Mouse (Mus musculus) cerebellum, postnatal 10 days (tissue): Measurements from ENCODE around the gene Tsen54.
"Not testable (repeated sequence)": the region's sequence is repeated elsewhere in the genome, so short reads cannot be mapped to it uniquely, and the experiment has no call there.

Experiments
- DNase-seq, 2 experiments: peaks; one replicate each; pipeline ENCODE4 v3.0.0; 2021; ENCODE audit warnings: mixed read lengths in 2 of 2

Tsen54 gene

DNA sequence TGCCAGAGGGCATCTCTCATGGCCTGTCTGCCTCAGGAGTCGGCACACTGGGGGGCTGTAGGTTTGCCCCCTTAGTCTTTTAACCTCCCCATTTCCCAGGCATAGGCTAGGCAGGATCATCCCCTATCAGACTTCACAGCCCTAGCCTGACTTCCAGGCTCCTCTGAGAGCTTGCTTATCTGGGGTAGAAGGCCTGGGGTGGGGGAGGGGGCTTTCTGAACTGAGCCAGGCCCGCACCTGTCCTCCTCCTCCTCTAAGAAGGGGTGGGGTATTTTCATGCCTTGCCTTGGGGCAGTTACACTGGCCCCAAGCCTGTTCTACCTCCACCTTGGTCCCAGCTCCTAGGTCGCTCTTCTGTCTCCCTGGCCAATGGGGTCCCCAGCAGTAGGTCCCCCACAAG is 17.0 kb downstream of the Tsen54 start:
- DNase-seq: no peak

DNA sequence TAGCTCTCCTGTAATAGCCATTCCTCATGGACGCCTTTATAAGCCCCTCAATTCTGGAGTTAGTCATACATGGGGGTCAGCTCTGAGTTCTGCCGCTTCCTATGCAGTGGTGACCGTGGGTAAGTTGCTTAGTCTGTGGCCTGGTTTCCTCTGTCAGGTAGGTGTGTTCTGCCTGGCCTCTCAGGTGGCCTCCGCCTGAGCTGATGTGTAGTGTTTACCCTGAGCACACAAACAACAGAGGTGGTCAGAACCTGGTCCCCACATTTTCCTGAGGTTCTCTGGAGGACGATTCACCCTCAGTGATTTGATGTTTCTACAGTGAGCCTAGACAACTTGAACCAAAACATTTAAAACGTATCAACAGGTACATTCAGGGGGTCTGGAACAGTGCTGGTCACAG is 17.5 kb downstream of the Tsen54 start:
- no peak for DNase-seq

DNA sequence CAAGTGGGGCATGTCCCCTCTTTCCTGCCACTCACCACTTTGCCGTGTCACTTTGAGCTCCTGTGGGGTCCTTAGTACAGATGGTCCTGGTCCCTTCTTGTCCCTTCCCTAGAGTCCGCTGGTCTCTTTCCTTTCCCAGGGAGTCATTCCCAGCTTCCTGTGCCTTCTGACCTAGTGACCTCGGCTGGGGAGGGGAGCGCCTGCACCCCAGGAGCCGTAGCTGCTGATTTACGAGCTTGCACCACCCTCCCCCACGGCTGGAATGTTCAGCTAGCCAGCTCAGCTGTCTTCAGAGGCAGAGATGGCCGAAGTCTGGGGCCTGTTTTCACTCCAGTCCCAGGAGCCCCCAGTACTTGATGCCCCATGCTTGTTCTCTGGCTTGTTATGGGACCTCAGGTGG is 18.0 kb downstream of the Tsen54 start:
- DNase-seq: no peak

DNA sequence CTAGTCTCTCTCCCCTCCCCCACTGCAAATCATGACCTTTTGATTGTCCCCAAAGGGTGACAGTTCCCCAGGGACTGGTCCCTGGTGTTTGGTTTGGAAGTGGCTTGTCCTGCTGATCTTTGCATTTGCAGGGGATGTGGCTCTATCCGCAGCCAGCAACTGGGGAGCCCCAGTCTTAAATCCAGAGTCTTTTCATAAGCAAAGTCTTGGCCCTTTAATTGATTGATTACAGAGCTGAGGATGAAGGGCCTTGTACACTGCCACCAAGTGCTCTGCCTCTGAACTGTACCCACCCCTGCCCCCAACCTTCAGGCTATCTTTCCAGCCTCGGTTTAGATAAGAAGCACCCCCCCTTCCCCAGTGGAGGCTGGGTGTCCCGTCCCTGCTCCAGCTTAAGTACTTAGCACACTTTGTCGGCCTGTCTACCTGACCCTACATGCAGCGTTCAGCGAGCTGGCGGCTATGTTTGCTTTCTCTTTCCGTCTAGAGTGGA is 18.5 kb downstream of the Tsen54 start:
- no peak for DNase-seq

DNA sequence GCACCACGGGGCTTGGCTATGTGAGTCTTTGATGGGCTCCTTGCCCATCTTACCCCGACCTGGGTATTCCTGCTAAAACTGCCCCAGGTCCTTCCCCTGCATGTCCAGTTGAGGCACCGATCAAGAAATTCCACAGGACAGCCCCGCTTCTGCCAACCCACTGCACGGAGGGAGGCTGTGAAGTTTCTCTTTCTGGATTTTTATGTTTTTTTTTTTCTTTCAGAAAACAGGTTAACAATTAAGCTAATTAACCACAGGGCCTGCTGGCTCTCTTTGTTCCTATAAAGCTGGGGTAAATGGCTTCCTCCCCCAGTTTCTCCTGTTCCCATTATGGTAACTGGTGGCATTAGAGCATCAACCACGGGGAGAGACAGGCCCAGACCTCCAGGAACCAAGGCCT is 19.5 kb downstream of the Tsen54 start:
- DNase-seq: no peak

DNA sequence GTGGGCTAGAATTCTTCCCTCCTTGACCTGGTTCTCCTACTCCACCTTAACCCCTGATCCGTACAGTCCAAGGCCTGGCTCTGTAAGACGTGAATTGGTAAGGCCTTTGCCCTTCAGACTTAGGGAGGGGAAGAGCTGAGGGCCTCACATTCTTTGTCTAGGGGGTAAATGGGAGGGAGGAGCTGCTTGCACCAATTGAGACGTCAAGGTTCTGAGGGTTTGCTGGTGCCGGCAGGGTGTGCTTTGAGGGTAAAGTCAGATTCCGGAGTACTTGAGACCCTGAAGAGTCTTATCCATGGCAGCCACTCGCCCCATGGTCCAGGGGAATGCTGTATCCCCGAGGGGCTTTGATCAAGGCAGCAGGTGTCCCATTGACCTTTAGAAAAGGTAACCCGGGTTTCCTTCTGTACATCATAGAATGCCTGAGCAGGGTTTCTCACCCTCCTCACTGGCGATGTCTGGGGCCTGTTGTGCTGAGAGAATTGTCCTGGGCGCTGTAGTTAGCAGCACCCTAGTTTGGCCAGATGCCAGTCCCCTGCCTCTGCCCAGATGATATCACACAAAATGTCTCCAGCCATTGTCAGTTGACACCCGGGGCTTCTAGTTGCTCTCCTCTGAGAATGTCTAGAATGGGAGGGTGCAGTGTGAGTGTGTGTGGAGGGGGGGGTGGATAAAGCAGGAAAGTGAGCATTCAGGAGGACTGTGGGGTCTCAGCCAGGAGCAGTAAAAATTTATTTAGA is 22.3 kb downstream of the Tsen54 start:
- no peak for DNase-seq

DNA sequence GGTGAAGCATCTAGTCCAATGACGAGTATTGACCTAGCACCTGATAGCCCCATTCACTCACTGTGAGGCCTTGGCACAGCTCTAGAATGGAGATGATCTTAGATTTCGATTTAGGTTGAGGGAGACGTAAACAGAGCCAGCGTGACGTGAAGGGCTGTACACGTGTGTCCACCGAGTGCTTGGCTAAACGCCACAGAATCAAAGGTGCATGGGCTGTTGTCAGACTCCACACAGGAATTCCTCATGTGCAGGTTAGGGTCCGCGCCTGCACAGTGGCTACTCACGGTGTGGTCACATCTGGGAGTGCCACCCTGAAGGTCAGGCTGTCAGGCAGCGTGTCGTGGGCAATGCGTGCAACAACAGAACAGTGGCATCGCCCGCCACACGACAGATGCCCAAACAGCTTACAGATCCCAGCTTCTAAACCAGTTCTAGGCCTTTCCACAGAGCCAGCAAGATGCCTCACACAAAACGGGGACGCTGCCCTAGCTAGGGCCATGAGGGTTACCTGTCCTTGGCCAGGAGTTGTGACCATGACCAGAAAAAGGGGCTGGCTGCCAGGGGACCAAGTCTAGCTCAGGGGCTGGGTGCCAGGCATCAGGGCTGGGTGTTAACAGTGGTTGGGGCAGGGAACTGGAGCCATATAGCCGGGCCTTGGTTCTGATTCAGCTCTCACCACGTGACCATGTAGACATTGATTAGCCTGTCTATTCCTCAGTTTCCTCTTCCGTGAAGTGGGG is 23.3 kb downstream of the Tsen54 start:
- no peak for DNase-seq

DNA sequence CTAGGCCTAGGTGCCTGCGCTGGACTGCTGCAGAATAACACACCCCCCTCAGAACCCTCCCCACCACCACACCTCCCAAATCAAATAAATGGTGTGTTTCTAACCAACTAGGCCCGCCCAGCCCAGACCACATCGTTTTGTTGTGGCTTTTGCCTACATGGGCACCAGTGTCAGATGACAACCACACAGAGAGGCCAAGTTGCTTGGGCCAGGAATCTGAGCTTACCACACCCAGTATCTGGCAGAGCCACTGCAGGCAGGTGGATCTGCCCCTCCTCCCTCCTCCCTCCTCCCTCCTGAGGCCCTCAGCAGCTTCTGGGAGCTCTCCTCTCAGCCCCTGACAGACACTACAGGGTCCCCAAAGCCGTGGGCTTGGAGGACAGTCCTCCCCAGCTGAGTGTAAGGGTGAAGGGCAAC is 24.4 kb downstream of the Tsen54 start:
- no peak for DNase-seq

DNA sequence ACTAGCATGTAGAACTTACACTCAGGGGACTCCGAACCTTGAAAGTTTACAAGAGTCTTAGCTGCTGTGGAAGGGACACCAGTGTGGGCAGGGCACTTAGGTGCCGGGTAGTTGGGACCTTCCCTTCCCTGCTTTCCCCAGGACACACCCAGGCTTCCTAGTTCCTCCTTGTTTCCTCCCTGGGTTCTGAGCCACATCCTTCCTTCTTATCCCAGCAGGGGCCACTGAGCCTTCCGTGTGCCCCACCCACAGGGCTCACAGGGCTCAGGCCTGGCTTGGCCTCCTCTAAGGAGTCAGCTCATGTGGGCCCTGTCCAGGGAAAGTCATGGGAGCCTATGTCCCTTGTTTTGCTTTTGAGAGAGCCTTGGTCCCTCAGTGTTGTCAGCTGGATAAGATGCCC is 25.2 kb downstream of the Tsen54 start:
- DNase-seq: no peak

DNA sequence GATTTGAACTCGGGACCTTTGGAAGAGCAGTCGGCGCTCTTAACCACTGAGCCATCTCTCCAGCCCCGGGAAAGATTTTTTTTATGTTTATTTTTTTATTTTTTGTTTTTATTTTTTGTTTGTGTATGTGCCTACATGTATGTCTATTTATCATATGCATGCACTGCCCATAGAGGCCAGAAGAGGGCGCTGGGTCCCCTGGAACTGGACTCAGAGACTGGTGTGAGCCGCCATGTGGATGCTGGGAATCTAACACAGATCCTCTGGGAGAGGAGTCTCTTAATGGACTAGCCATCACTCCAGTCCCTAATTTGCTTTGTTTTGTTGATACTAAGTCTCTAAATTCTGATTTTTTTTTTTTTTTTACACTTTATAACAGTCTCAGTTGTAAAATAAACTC is 26.5 kb downstream of the Tsen54 start:
- DNase-seq: no peak

DNA sequence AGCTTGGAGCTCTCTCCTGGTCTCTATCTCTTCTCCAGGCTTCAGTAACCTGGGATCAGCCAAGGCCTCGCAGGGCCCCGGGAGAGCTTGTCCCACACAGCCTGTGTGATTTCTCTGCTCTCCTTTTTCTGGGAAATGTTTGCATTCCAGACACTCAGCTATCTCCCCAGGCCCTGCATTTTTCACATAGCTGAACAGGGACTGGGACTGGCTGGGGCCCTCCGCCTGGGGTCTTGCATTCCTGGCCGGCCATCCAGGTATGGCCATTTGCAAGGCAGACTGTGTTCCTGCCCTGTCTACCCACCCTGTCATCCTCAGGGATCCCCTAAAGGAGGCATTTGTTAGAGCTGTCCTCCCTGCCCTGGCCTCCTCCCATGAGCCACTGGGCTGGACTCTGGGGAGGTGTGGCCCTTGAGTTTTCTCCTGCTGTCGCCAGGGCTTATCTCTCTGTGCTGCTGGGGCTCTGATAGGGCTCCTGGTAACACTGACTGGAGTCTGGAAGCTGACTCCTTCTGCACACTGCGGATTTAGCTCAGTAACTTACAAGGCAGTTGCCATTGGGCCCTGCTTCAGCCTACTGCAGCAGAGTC is 27.5 kb downstream of the Tsen54 start:
- DNase-seq: no peak

DNA sequence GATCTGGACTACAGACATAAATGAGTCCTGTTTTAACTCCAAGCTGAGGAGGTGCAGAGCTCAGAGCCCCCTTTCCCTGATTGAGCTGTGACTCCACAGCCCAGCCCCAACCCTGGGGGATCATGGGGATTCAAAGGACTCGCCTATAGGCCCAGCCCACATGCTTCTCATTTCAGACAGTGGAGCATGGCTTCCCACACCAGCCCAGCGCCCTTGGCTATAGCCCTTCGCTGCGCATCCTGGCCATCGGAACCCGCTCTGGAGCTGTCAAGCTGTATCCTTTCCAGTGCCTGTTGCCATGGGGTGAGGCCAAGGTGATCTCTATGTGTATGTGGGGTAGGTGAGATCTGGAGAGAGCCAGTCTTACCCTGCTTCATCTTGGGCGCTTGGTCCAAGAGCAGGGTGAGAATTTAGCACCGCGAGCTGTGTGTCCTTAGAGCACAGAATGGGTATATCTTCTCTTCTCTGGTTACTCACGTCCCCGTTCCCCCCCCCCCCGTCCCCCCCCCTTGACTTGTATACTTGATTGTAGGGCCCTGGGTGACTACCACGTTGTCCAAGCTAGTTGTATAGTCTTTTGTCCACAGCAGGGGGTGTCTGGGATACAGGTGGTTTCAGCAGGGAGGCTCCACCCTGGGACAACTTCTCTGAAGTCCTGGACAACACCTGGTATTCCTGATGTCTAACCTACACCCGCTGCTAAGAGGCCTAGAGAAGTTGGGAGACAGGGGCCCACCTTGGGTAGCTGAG is 28.8 kb downstream of the Tsen54 start:
- DNase-seq: no peak

DNA sequence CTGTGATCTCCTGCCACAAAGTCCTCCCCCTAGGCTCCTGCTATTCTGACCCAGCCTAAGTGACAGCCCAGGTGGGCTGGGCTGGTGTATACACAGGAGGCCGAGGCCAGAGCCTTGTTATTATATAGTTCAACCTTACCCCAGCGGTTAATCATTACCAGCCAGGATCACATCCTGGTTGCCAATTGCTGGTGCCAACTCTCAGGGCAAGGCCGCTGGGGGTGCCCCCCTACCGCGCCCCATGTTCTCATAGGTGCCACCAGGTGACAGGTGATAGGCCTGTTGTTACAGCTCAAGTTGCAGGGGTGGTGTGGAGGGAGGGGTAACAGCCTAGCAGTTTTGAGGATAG is 29.3 kb downstream of the Tsen54 start:
- DNase-seq: no peak

DNA sequence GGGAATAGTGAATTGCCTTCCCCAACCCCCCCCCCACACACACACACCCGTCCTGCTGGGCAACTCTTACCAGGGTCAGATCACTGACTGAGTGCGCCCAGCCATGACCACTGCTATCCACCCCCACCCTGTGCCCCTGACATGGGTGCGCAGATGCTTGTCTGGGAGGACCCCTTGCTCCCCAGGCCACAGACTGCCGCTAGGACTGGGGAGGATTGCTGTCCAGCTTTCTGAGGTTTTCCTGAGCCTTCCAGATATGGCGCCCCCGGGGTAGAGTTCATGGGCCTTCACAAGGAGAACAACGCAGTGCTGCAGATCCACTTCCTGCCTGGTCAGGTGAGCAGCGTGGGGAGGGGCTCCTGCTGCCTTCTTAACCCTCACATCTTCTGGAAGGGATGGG is 29.7 kb downstream of the Tsen54 start:
- DNase-seq: no peak

DNA sequence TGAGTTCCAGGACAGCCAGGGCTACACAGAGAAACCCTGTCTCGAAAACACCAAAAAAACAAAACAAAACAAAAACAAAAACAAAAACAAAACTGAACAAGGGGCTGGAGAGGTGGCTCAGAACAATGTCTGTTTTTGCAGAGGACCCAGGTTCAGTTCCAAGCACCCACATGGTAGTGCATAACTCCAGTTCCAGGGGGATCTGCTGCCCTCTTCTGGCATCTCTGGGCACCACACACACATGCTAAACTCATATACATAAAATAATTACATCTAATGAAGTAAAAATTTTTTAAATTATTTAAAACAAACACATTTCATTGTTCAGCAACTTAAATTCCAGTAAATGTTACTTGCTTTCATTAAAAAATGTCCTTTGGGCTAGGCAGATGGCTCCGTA is 31.3 kb downstream of the Tsen54 start:
- DNase-seq: no peak

DNA sequence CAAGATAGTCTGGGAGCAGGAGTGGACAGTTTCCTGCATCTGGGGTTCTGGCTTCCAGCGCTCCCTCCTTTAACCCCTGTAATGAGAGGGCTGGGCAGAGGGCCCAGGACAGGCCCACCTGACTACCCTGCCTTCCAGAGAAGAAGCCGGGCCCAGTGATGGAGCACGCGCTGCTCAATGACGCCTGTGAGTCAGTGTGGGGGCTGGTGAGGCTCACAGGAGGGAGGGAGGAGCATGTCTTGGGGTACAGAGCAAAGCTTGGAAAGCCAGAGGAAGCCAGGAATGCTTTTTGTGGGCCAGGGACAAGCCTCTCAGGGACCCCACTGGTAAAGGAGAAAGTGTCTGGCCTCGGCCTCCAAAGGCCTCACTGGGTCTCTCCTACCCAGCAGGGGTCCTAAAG is 40.1 kb downstream of the Tsen54 start:
- no peak for DNase-seq

DNA sequence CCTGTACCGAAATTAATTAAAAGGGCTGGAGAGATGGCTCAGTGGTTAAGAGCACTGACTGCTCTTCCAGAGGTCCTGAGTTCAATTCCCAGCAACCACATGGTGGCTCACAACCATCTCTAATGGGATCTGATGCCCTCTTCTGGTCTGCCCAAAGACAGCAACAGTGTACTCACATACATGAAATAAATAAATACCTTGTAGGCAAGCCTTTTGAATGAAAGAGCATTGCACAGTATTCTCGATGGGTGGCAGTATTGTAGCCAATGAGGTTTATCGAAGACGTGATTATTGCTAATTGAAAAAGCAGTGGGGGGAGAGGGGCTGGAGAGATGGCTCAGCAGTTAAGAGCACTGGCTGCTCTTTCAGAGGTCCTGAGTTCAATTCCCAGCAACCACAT is 42.6 kb downstream of the Tsen54 start:
- DNase-seq: not testable (repeated sequence)

DNA sequence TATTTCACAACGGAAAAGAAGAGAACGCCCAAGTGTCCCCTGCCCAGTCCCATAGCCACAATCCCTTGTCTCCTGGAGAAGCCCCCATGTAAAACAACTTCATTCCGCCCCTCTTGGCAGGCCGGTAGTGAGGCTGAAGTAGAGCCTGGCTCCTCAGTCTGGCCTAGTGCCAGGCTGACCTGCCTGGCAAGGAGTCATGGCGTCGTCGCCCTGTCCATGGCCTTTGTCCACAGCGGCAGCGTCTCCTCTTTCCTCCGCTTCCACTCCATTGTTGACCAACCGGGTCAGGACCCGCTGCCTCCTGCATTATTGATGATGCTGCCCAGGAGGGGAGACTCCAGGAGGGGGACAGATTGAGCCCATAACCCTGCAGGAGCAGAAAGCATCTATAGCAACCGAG is 43.4 kb downstream of the Tsen54 start:
- peak; percentile 60 to 62 for DNase-seq

DNA sequence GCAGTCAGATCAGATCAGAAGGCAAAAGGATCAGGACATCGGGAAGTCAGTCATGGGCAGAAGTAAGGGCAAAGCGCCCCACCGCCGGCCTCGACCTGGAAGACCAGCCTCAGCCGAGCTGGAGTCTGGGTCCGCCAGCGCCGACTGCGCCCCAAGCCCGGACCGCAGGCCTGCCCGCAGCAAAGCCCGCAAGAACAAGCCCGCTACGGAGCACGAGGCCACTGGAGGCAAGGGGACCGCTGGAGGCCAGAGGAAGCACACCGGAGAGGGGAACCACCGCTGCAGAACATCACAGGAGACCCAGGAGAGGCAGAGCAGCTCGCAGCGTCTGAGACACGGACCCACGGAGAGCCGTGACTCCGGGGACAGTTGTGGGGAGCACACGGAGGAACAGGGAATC is 43.8 kb downstream of the Tsen54 start, which contains the start of gene Myo15b:
Gene Myo15b (plus strand): TSS at position 53 of the 400 bp plus-strand sequence.
- peak in 1 of 2 experiments; percentile 33 for DNase-seq

DNA sequence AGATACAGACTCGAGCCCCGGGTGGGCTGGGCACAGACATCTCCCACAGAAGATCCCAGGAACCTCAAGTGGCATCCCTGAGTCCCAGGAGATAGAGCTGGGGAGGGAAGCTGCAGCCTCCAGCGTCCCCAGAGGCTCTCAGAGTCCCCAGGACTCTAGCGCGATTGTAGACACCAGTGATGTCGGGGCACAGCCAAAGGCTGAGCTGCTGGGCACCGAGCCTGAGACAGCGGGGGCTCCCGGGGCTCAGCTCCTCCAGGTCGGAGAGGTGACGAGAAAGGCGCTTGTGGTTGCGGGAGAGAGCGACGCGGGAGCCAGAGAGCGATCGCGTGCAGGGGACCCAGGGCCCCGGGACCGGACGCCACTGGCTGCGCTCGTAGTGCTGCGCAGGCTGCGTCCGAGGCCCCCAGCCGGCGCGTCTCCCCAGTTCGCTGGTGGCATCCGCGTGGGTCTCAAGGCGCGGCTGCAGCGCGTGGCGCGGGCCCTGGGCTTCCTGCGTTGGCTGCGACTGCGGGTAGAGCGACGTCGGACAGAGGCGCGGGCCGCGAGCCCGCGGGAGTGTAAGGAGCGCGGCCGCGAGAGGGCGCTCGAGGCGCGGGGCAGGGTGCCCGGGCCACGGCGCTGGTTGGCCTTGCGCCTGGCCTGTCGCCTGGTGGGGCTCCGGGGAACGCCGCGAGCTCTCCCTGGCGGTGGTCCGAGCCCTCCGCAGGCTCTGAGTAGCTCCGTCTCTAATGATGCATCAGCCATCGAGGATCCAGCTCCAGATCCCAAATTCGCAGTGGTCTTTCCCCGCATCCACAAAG is 44.8 kb downstream of the Tsen54 start:
- DNase-seq: peak; percentile 91

DNA sequence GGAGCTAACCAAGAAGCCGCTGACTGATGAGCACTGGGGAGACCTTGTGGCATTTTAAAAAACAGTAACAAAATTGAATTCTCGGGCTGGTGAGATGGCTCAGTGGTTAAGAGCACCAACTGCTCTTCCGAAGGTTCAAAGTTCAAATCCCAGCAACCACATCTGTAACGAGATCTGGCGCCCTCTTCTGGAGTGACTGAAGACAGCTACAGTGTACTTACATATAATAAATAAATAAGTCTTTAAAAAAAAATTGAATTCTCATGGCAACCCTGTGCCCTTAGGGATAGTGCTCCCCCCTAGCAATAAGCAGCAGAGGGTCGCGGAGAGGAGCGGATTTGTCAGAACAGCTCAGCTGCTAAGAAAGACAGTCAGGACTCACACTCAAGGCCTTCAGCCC is 49.4 kb downstream of the Tsen54 start:
- DNase-seq: no peak

DNA sequence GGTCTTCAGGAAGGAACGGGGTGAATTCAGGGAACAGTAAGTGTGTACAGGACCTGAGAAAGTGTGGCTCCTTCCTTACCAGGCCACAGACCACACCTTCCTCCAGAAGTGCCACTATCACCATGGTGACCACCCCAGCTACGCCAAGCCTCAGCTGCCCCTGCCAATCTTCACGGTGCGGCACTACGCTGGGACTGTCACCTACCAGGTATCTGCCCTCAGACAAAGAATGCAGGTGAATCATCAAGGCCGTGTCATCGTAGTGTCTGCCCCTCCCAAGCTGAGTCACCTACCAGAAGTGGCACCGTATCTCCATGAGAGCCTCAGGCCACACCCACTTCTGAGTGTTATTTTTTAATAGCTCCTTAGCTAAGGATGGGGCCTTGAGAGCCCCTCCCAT is 54.9 kb downstream of the Tsen54 start:
- DNase-seq: no peak
